29 mouse cellular contexts compared by ENCODE assay signal in the genomic region with DNA sequence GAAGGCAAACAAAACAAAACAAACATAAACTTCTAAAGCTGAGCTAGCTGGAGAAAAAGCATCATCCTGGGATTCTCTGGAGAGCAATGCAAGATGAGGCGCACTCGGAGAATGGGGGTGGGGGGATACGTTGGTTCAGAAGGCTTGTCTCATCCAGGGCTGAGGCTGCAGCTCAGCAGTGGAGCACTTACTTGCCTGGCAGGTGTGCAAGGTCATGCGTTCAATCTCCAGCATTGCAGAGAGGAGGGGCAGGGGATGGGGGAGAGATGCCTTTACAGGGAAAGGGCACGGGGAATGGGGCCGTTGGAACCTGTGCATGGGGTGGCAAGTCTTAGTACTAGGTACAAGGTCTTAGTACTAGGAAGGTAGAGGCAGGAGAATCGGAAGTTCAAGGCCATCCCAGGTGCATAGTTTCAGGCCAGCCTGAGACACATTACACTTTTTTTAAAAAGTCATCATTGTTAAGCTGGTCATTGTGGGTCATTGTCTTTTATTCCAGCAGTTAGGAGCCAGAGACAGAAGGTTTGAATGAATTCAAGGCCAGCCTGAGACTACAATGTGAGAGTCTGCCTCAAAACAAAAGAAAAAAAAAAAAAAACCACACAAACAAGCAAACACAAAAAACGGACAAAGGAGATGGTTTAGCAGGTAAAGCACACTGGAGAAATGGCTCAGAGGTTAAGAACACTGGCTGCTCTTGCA. TPM values are rescaled to one million over a fixed set of nuclear protein-coding genes. Genes with fewer than 3 reads are reported as not detected.
DNase-seq lines count a peak whose midpoint lies in the region; ATAC-seq and TF ChIP-seq lines count a peak whose summit lies in the region.
"Had no signal": no experiment of that assay in that cellular context is flagged by ENCODE, and none has a peak within 500 bp of the region (broad histone marks: within the 10 kb centered on the region; RNA-seq: fewer than 3 reads in every experiment).

No protein-coding gene starts in this region.

- no peaks in the 10 kb centered on the region for H3K36me3 ChIP-seq in hindbrain, embryonic 11.5 days (ENCODE audit: control insufficient read depth, insufficient read depth, low read length)
- H3K36me3 ChIP-seq in hindbrain, embryonic 16.5 days (ENCODE audit: control insufficient read depth, insufficient read depth, low read length): no peaks in the 10 kb centered on the region
- peaks cover 5% of the 10 kb centered on the region; the same call in 1 of the 2 replicates for H3K36me3 ChIP-seq in ES-Bruce4 (ENCODE audit: control insufficient read depth, insufficient read depth, low read length, poor library complexity, severe bottlenecking)
- H3K36me3 ChIP-seq in limb, embryonic 10.5 days: 0 out of 2 replicates have a peak, but pooled peaks cover under 1% of the 10 kb centered on the region
- H3K36me3 ChIP-seq: embryonic facial prominence, embryonic 15.5 days; forebrain, embryonic 10.5 days had no signal

- no peak for TF ChIP-seq CTCF in ES-Bruce4 (IDR thresholded peaks at IDR 0.05; ENCODE audit: low read depth, low read length)

- no peak overlapping the region for H3K27ac ChIP-seq in hindbrain, embryonic 11.5 days (ENCODE audit: low read depth, low read length)
- no peak overlapping the region for H3K27ac ChIP-seq in hindbrain, embryonic 16.5 days (ENCODE audit: low read depth, low read length)
- H3K27ac ChIP-seq in ES-Bruce4 (ENCODE audit: insufficient read depth, low read length): no peak overlapping the region
- H3K27ac ChIP-seq in limb, embryonic 10.5 days: peak overlapping the region; percentile 84; the same call in 1 of the 2 replicates
- H3K27ac ChIP-seq: gastrocnemius, adult 2 months had no signal

- no peak for ATAC-seq in hindbrain, embryonic 11.5 days (ENCODE audit: low FRiP score)
- no peak for ATAC-seq in hindbrain, embryonic 16.5 days
- ATAC-seq in granulocyte monocyte progenitor cell, adult 5-6 weeks (replicated peaks; ENCODE audit: poor library complexity, severe bottlenecking): no peak
- ATAC-seq: forebrain, embryonic 14.5 days; intestine, embryonic 16.5 days; Patski had no signal

- H3K4me2 ChIP-seq in hindbrain, embryonic 11.5 days (replicated peaks; ENCODE audit: low read depth, low read length): no peak overlapping the region
- no peak overlapping the region for H3K4me2 ChIP-seq in hindbrain, embryonic 16.5 days (ENCODE audit: low read length)

- peak; percentile 57; the same call in 1 of the 2 replicates for TF ChIP-seq EP300 in ES-Bruce4 (IDR thresholded peaks at IDR 0.05; ENCODE audit: insufficient read depth, low read depth, low read length)

- H3K27me3 ChIP-seq in hindbrain, embryonic 11.5 days (ENCODE audit: control insufficient read depth, insufficient read depth, low read length): peaks cover 43% of the 10 kb centered on the region
- peaks cover 21% of the 10 kb centered on the region for H3K27me3 ChIP-seq in hindbrain, embryonic 16.5 days (replicated peaks; ENCODE audit: control insufficient read depth, insufficient read depth, low read length)
- H3K27me3 ChIP-seq in ES-Bruce4 (ENCODE audit: control insufficient read depth, insufficient read depth, low read length, poor library complexity, severe bottlenecking): peaks cover 4% of the 10 kb centered on the region
- H3K27me3 ChIP-seq in limb, embryonic 10.5 days (ENCODE audit: low read depth, poor library complexity, severe bottlenecking): peaks cover 37% of the 10 kb centered on the region
- H3K27me3 ChIP-seq: Patski had no signal

- peaks cover 8% of the 10 kb centered on the region for H3K4me1 ChIP-seq in hindbrain, embryonic 11.5 days (replicated peaks; ENCODE audit: control insufficient read depth, insufficient read depth, low read length)
- H3K4me1 ChIP-seq in hindbrain, embryonic 16.5 days (ENCODE audit: control insufficient read depth, insufficient read depth, low read depth, low read length): peaks cover 29% of the 10 kb centered on the region
- peaks cover 5% of the 10 kb centered on the region for H3K4me1 ChIP-seq in ES-Bruce4 (ENCODE audit: control insufficient read depth, insufficient read depth, low read length)
- H3K4me1 ChIP-seq in limb, embryonic 10.5 days: peaks cover 74% of the 10 kb centered on the region

- peak; percentile 8 for DNase-seq in hindbrain, embryonic 11.5 days (ENCODE audit: low spot score)
- peak; percentile 83 for DNase-seq in ES-CJ7 (ENCODE audit: low read depth, low spot score)
- DNase-seq in limb, embryonic 10.5 days (ENCODE audit: low spot score): no peak
- DNase-seq in adrenal gland, postnatal 14 days: no peak
- DNase-seq: adrenal gland, adult 8-10 months; cerebellum, adult 11 months; cerebellum, adult 8-10 months; cerebellum, postnatal 14 days; embryo, embryonic 11 days; gastrocnemius, adult 2 months; gastrocnemius, postnatal 25 days; heart, adult 18-20 months; heart, postnatal 10 days had no signal

- no peak overlapping the region for H3K4me3 ChIP-seq in hindbrain, embryonic 11.5 days (ENCODE audit: low read depth, low read length)
- no peak overlapping the region for H3K4me3 ChIP-seq in hindbrain, embryonic 16.5 days (ENCODE audit: low read length)
- H3K4me3 ChIP-seq in ES-Bruce4 (ENCODE audit: low read depth, low read length): no peak overlapping the region
- peak overlapping the region; percentile 49; the same call in 1 of the 2 replicates for H3K4me3 ChIP-seq in limb, embryonic 10.5 days
- H3K4me3 ChIP-seq: erythroblast, embryonic 14.5 days had no signal

- no peaks in the 10 kb centered on the region for H3K9me3 ChIP-seq in hindbrain, embryonic 11.5 days (ENCODE audit: control insufficient read depth, low read length)
- H3K9me3 ChIP-seq in hindbrain, embryonic 16.5 days (ENCODE audit: control insufficient read depth, low read length): no peaks in the 10 kb centered on the region
- peaks cover 3% of the 10 kb centered on the region; the same call in 1 of the 2 replicates for H3K9me3 ChIP-seq in ES-Bruce4 (replicated peaks; ENCODE audit: control insufficient read depth, insufficient read depth, low read length, poor library complexity, severe bottlenecking)
- no peaks in the 10 kb centered on the region for H3K9me3 ChIP-seq in limb, embryonic 10.5 days (replicated peaks)
- H3K9me3 ChIP-seq: embryonic facial prominence, embryonic 15.5 days; forebrain, embryonic 10.5 days had no signal

- 43% methylated on average over 8 of the region's 8 CpGs for WGBS in hindbrain, embryonic 11.5 days
- WGBS in hindbrain, embryonic 16.5 days: 47% methylated on average over 8 of the region's 8 CpGs
- WGBS in limb, embryonic 10.5 days: 54% methylated on average over 8 of the region's 8 CpGs

- no peak overlapping the region for H3K9ac ChIP-seq in hindbrain, embryonic 11.5 days (ENCODE audit: low read depth, low read length)
- H3K9ac ChIP-seq in hindbrain, embryonic 16.5 days (ENCODE audit: low read depth, low read length): no peak overlapping the region
- H3K9ac ChIP-seq in ES-Bruce4 (ENCODE audit: low read depth, poor library complexity, severe bottlenecking): no peak overlapping the region
- H3K9ac ChIP-seq: embryonic facial prominence, embryonic 15.5 days; hindbrain, embryonic 14.5 days had no signal

- no peak for TF ChIP-seq POLR2A in ES-Bruce4 (IDR thresholded peaks at IDR 0.05; ENCODE audit: insufficient read depth, low read length)

RNA-seq across cellular contexts. Expression of gene Cdh3, which starts 1.5 kb away (rescaled TPM):
- polyA plus RNA-seq in hindbrain, embryonic 11.5 days (2014; fragmentation: Nextera tagmentation; extraction: Ambion mirVana): 3.8 and 4.5 TPM in 2 replicates
- 4.7 and 5.3 TPM in 2 replicates for polyA plus RNA-seq in hindbrain, embryonic 16.5 days (2015; fragmentation: Nextera tagmentation; extraction: Ambion mirVana)
- polyA plus RNA-seq in ES-Bruce4 (2011; ENCODE audit: insufficient read depth, insufficient read length, low read depth, missing spikeins): 33.3 and 40.9 TPM in 2 replicates
- polyA plus RNA-seq in limb, embryonic 10.5 days (2016; fragmentation: Nextera tagmentation; extraction: Ambion mirVana): 29.7 and 34.5 TPM in 2 replicates
- total RNA-seq in granulocyte monocyte progenitor cell, adult 5-6 weeks (2014; fragmentation: Nextera tagmentation): not detected in 2 replicates
- total RNA-seq in granulocyte monocyte progenitor cell, adult 5-6 weeks (2017): not detected in 2 replicates
- 0.68 and 0.74 TPM in 2 replicates for total RNA-seq in adrenal gland, postnatal 14 days (2021)
- total RNA-seq: common myeloid progenitor, adult 5-6 weeks; hematopoietic stem cell, adult 5-6 weeks had no signal
- polyA plus RNA-seq: erythroblast, embryonic 14.5 days had no signal

RNA-seq across cellular contexts. Expression of gene 6030452D12Rik, which starts 8.9 kb away (rescaled TPM):
- not detected in 2 replicates for polyA plus RNA-seq in hindbrain, embryonic 11.5 days (2014; fragmentation: Nextera tagmentation; extraction: Ambion mirVana)
- polyA plus RNA-seq in hindbrain, embryonic 16.5 days (2015; fragmentation: Nextera tagmentation; extraction: Ambion mirVana): not detected in 2 replicates
- polyA plus RNA-seq in ES-Bruce4 (2011; ENCODE audit: insufficient read depth, insufficient read length, low read depth, missing spikeins): not detected in 2 replicates
- polyA plus RNA-seq in limb, embryonic 10.5 days (2016; fragmentation: Nextera tagmentation; extraction: Ambion mirVana): not detected in 2 replicates
- not detected in 2 replicates for total RNA-seq in granulocyte monocyte progenitor cell, adult 5-6 weeks (2014; fragmentation: Nextera tagmentation)
- not detected in 2 replicates for total RNA-seq in granulocyte monocyte progenitor cell, adult 5-6 weeks (2017)
- total RNA-seq in adrenal gland, postnatal 14 days (2021): not detected in 2 replicates
- total RNA-seq: adrenal gland, adult 8-10 months; adrenal gland, postnatal 4 days; common myeloid progenitor, adult 5-6 weeks; gastrocnemius, adult 2 months; gastrocnemius, postnatal 25 days; heart, adult 18-20 months; heart, postnatal 10 days; hematopoietic stem cell, adult 5-6 weeks had no signal
- polyA plus RNA-seq: brain, embryonic 14.5 days; embryonic facial prominence, embryonic 11.5 days; embryonic facial prominence, embryonic 15.5 days; erythroblast, embryonic 14.5 days; forebrain, embryonic 10.5 days; forebrain, embryonic 14.5 days; heart, embryonic 14.5 days; hindbrain, embryonic 14.5 days; intestine, embryonic 16.5 days; Patski had no signal

Comparison
In these comparisons a context has a peak if more than half of its experiments do, and no peak if none do; other contexts are left out.
1. DNase-seq: peak in hindbrain, embryonic 11.5 days (single experiment) and ES-CJ7 (single experiment); none in limb, embryonic 10.5 days (single experiment) and adrenal gland, postnatal 14 days (single experiment).